Mouse (Mus musculus) C2C12 (cell line): ENCODE measurements around the gene Syngr2. TPM values are rescaled to one million over a fixed set of nuclear protein-coding genes. Genes with fewer than 3 reads are reported as not detected.

Experiments
- H3K27me3 ChIP-seq: one replicate; pipeline ENCODE4 v1.6.1; 2011; ENCODE audit not compliant: control insufficient read depth, insufficient read depth, insufficient read length
- H3K36me3 ChIP-seq: one replicate; pipeline ENCODE4 v1.6.1; 2011; ENCODE audit not compliant: control insufficient read depth, insufficient read depth
- H3K4me3 ChIP-seq: one replicate; pipeline ENCODE4 v1.5.1; 2011; ENCODE audit warnings: mild to moderate bottlenecking, control low read depth; ENCODE audit not compliant: poor library complexity, insufficient read depth, severe bottlenecking
- H3K79me2 ChIP-seq: one replicate; pipeline ENCODE4 v1.6.1; 2011; ENCODE audit not compliant: control insufficient read depth, insufficient read depth
- H3K79me3 ChIP-seq: one replicate; pipeline ENCODE4 v1.6.1; 2011; ENCODE audit warnings: low read depth, control low read depth
- H3ac ChIP-seq: one replicate; pipeline ENCODE3; 2011; ENCODE audit warnings: low read depth; ENCODE audit not compliant: control insufficient read depth, insufficient read length
- CEBPB ChIP-seq: IDR thresholded peaks from one replicate; pipeline ENCODE4 v1.6.1; 2011; ENCODE audit warnings: low read depth, mild to moderate bottlenecking, control low read depth, moderate library complexity
- CTCF ChIP-seq: IDR thresholded peaks from one replicate; pipeline ENCODE4 v1.5.1; 2011; ENCODE audit not compliant: control insufficient read depth, insufficient read depth, insufficient read length
- FOSL1 ChIP-seq: IDR thresholded peaks from one replicate; pipeline ENCODE4 v1.8.0; 2011; ENCODE audit warnings: mild to moderate bottlenecking, low read length; ENCODE audit not compliant: poor library complexity, insufficient read depth, severe bottlenecking
- MAX ChIP-seq: IDR thresholded peaks from one replicate; pipeline ENCODE4 v1.6.1; 2011; ENCODE audit warnings: mild to moderate bottlenecking, control low read depth
- MYOD1 ChIP-seq: IDR thresholded peaks from one replicate; pipeline ENCODE4 v1.6.1; 2011; ENCODE audit warnings: low read depth; ENCODE audit not compliant: control insufficient read depth, insufficient read length
- MYOG ChIP-seq: IDR thresholded peaks from one replicate; pipeline ENCODE4 v1.6.1; 2011; ENCODE audit not compliant: control insufficient read depth, insufficient read length; ENCODE audit errors: extremely low read depth
- USF1 ChIP-seq: IDR thresholded peaks from one replicate; pipeline ENCODE4 v1.6.1; 2011; ENCODE audit warnings: low read depth, mild to moderate bottlenecking, control low read depth, moderate library complexity
- polyA plus RNA-seq: library from polyadenylated mRNA; unstranded; fragments of >200 nt; fragmentation: generic; extraction: Trizol; gene quantifications from one replicate; pipeline ENCODE4 v1.2.1, GENCODE M21; 2012; ENCODE audit warnings: missing spikeins

The Syngr2 gene
- polyA plus RNA-seq, 1 experiment: 65.3 TPM

DNA sequence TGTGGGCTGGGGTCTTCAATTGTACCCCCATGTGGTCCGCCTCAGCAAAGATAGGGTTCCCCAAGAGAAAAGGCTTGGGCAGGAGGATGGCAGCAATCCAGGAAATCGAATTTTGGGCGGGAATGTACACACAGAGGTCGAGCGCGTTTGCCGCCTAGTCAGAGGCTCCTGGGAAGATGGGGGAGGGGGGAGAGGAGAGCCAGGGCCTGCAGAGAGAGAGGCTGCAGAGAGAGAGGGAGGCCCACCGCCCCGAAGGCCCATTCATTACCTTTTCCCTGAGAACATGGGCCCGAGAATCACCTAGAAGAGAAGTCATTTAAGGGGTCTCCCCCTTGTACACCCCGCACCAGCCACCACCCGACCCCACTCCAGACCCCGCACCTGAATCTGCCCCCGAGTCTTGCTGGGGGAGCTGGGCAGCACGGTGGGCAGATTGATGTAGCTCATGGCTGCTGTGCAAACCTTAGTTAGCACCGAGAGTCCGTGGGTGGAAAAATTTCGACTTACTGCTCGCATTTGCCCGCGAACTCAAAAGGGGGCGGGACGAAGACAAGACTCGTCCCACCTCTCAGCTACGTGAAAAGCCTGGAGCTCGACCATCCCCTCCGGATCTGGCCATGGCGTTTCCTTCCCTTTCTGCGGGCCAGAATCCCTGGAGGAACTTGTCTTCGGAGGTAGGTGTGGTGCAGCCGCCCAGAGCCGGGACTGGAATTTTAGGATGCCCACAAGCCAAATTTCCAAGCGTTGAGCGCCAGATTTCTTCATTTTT lies 16.0 kb downstream of the Syngr2 start, which contains the start of the genes Afmid and Tk1:
Gene Afmid, plus strand, starts transcription at position 592 of the 769 bp plus-strand sequence.
Gene Tk1, minus strand, starts transcription at position 760 of the 769 bp plus-strand sequence.
- H3K36me3 ChIP-seq: peaks cover 34% of the 10 kb centered on the region
- TF ChIP-seq MAX (peak; percentile 88), MYOG (no peak)
- H3K79me3 ChIP-seq: peaks cover 39% of the 10 kb centered on the region
- H3K4me3 ChIP-seq: peak within 1 kb of the TSS; percentile 89
- H3ac ChIP-seq: peak within 1 kb of the TSS; percentile 80
- no peaks in the 10 kb centered on the region for H3K27me3 ChIP-seq
- peaks cover 62% of the 10 kb centered on the region for H3K79me2 ChIP-seq

DNA sequence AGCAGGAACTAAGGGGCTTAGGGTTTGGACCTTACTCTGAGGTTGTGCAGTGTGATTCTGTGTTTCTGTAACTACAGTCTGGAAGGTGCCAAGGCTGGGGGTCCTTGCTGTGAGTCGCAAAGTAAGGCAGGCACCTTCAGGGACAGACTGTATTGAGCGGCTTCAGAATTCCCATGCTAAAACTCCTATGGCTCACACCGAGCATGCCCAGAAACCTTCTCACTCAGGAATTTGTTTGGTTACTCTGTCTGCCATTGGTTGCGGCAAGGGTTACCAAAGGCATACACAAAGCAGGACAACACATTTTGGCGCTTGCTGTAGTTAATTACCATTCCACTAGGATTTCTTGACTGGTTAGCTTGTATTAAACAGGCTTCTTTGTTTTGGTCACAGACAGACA lies 16.7 kb downstream of the Syngr2 start:
- Histone ChIP-seq H3ac (peak overlapping the region; percentile 73), H3K4me3 (peak overlapping the region; percentile 89), H3K27me3 (no peaks in the 10 kb centered on the region), H3K79me2 (peaks cover 56% of the 10 kb centered on the region), H3K79me3 (peaks cover 33% of the 10 kb centered on the region), H3K36me3 (peaks cover 28% of the 10 kb centered on the region)
- TF ChIP-seq MAX (no peak), USF1 (no peak), CTCF (no peak)

DNA sequence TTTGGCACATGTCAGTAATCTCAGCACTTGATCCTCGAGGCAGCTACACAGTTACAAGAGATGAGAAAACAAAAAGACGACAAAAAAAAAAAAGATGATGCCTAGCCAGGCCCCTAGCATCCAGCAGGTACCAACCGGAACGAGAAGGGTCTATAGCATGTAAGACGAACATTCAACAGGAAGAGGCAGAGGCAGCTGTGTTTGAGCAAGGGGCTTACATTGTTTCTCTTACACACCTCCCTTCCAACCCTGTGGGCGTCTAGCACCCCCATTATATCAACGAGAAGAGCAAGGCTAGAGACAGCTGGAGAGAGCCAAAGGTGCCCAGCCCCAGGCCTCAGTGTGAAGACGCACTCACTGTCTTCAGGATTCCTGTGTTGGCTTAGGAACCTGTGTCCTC lies 17.4 kb downstream of the Syngr2 start:
- Histone ChIP-seq H3K36me3 (peaks cover 20% of the 10 kb centered on the region), H3ac (no peak overlapping the region), H3K79me2 (peaks cover 48% of the 10 kb centered on the region), H3K27me3 (no peaks in the 10 kb centered on the region), H3K79me3 (peaks cover 25% of the 10 kb centered on the region), H3K4me3 (no peak overlapping the region)
- TF ChIP-seq CTCF: no peak
- no peak for TF ChIP-seq MYOD1
- TF ChIP-seq FOSL1: no peak
- no peak for TF ChIP-seq CEBPB
- no peak for TF ChIP-seq USF1
- no peak for TF ChIP-seq MAX

DNA sequence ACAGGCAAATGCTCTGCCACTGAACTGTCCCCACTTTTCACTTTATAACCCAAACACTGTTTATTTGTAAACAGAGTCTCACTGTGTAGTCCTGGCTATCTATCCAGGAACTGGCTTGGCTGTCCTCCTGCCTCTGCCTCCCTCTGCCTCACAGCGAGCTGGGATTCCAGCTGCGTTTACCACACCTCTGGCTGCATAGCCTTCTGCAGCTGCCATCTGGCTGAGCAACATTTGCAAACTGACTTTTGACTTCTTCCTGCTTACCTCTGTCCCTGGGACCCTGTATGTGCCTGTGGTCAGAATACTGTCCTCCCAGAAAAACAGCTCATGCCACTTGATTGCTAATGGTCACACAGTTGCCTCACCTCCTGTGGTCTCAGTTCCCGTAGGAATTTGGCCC lies 17.9 kb downstream of the Syngr2 start:
- peak; percentile 51 for TF ChIP-seq MYOD1
- no peak for TF ChIP-seq CTCF
- TF ChIP-seq CEBPB: peak; percentile 49
- no peak for TF ChIP-seq MYOG
- no peak for TF ChIP-seq USF1
- TF ChIP-seq FOSL1: no peak
- H3K36me3 ChIP-seq: peaks cover 15% of the 10 kb centered on the region
- no peaks in the 10 kb centered on the region for H3K27me3 ChIP-seq
- H3ac ChIP-seq: no peak overlapping the region
- peaks cover 21% of the 10 kb centered on the region for H3K79me3 ChIP-seq
- H3K4me3 ChIP-seq: no peak overlapping the region
- H3K79me2 ChIP-seq: peaks cover 44% of the 10 kb centered on the region

DNA sequence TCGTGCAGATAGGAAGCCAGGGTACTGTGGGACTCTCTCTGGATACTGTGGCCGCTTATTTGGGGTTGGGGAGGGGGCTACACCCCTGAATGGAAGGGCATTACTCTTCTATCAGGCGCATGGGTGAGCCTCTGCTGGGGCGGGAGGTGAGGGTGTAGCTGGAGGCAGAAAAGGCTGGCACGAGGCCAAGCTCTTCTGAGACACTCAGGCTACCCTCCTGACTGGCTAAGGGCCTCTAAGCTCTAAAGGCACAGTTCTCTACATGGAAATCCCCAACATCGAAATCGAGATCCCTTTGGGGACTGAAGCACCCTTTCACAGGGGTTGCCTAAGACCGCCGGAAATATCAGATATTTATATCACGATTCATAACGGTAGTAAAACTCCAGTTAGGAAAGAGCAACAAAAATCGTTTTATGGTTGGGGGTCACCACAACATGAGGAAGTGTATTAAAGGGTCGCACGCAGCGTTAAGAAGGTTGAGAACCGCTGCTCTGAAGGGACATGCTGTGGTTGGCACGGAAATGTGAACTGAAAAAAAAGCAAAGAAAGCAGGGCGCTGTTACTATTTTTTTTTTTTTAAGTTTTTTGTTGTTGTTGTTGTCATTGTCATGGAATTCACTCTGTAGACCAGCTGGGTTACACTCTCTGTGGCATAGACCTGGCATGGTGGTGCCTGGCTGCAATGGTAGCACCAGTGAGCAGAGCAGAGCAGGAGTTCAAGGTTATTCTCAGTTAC lies 18.9 kb downstream of the Syngr2 start:
- Histone ChIP-seq H3K79me2 (peaks cover 38% of the 10 kb centered on the region), H3K27me3 (no peaks in the 10 kb centered on the region), H3K4me3 (no peak overlapping the region), H3ac (no peak overlapping the region), H3K36me3 (peaks cover 11% of the 10 kb centered on the region), H3K79me3 (peaks cover 18% of the 10 kb centered on the region)
- TF ChIP-seq MAX: no peak
- TF ChIP-seq CEBPB: no peak
- no peak for TF ChIP-seq USF1
- no peak for TF ChIP-seq FOSL1
- no peak for TF ChIP-seq MYOD1
